Mouse (Mus musculus) cerebellum, adult 2 months (tissue): ENCODE results near the gene Cav3.

Experiments
- CTCF ChIP-seq: fragments of 200-500 bp; IDR thresholded peaks from 2 replicates; pipeline ENCODE4 v1.5.1; 2011; ENCODE audit warnings: low read depth, mild to moderate bottlenecking, control low read depth, low read length, moderate library complexity, borderline replicate concordance; ENCODE audit not compliant: insufficient read depth
- POLR2A ChIP-seq: fragments of 200-500 bp; IDR thresholded peaks from 2 replicates; pipeline ENCODE4 v1.6.1; 2011; ENCODE audit warnings: low read length, control low read depth, borderline replicate concordance; ENCODE audit not compliant: insufficient read depth

DNA sequence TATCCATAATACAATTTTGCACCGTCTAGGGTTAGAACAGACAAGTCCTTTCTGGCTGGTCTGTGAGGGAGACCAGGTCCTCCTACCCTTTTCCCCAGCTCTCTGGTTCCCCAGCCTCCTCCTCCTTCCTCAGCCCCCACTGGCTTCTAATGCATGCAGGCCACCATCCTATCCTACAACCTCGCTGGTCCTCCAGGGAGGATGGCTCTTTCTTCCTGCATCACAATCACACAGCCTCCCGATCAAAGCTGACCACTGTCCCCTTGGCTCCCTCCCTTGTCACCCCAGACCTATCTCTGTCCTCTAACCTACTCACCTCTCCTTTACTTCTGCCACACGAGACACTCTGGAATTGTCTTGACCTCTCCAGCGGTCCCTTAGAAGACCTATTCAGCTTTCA lies 28.7 kb downstream of the Cav3 start:
- TF ChIP-seq CTCF, result no peak
- no peak for TF ChIP-seq POLR2A
